Comparison of ENCODE assay signal across 10 mouse cellular contexts in the genomic region with DNA sequence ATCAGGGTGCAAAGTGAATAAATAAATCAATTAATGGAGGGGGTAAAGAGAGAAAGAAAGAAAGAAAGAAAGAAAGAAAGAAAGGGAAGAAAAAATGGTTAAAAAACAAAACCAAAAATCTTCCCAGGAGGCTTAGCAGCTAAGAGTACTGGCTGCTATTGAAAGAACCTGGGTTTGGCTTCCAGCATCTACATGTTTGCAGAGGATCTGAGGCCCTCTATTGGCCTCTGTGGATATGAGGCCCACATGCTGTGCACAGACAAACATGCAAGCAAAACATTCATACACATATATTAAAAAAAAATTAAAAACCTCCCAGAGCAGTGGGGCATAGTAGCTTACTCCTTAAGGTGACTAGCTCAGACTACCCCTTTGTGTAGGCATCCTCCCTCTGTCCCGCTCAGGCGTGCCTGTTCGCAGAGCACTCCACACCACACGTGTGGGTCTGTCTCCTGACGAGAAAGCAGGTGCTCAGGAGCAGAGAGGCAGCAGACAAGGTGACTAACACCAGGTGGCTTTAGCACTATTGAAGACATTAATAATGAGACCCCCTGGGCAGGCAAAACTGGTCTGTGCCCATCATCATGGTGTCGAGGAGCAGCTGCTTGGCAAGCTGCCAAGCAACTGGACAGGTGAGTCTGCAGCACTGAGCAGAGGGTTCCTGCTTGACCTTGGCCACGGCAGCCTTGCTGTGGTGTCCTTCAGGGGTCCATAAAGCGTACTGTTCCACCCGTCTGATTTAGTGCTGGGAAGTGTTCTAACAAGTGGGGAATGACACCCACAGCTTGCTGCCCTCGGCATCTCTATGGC. TPM values are rescaled to one million over a fixed set of nuclear protein-coding genes. Genes with fewer than 3 reads are reported as not detected.
DNase-seq lines count a peak whose midpoint lies in the region; ATAC-seq lines count a peak whose summit lies in the region.
"Had no signal": no experiment of that assay in that cellular context is flagged by ENCODE, and none has a peak within 500 bp of the region (broad histone marks: within the 10 kb centered on the region; RNA-seq: fewer than 3 reads in every experiment).

No protein-coding gene starts in this region.

- 0 out of 2 replicates have a peak overlapping the region, but pooled peaks have one; percentile 12 for H3K9ac ChIP-seq in limb, embryonic 12.5 days (replicated peaks)
- H3K9ac ChIP-seq in hindbrain, embryonic 14.5 days, result no peak overlapping the region
- H3K9ac ChIP-seq in neural tube, embryonic 15.5 days (replicated peaks), result no peak overlapping the region

- H3K36me3 ChIP-seq in limb, embryonic 12.5 days, result no peaks in the 10 kb centered on the region
- no peaks in the 10 kb centered on the region for H3K36me3 ChIP-seq in limb, embryonic 10.5 days
- H3K36me3 ChIP-seq in hindbrain, embryonic 14.5 days (replicated peaks; ENCODE audit: control insufficient read depth, insufficient read depth), result no peaks in the 10 kb centered on the region
- no peaks in the 10 kb centered on the region for H3K36me3 ChIP-seq in neural tube, embryonic 15.5 days

- H3K4me2 ChIP-seq in limb, embryonic 12.5 days, result no peak overlapping the region
- H3K4me2 ChIP-seq in hindbrain, embryonic 14.5 days (replicated peaks), result no peak overlapping the region
- H3K4me2 ChIP-seq in neural tube, embryonic 15.5 days, result no peak overlapping the region

- no peaks in the 10 kb centered on the region for H3K9me3 ChIP-seq in limb, embryonic 12.5 days
- no peaks in the 10 kb centered on the region for H3K9me3 ChIP-seq in limb, embryonic 10.5 days (replicated peaks)
- H3K9me3 ChIP-seq in hindbrain, embryonic 14.5 days (ENCODE audit: control insufficient read depth, low read length), result no peaks in the 10 kb centered on the region
- H3K9me3 ChIP-seq in neural tube, embryonic 15.5 days (replicated peaks), result no peaks in the 10 kb centered on the region
- H3K9me3 ChIP-seq: megakaryocyte, embryonic 14.5 days had no signal

- peaks cover 55% of the 10 kb centered on the region for H3K4me1 ChIP-seq in limb, embryonic 12.5 days (replicated peaks)
- peaks cover 17% of the 10 kb centered on the region for H3K4me1 ChIP-seq in limb, embryonic 10.5 days
- peaks cover 44% of the 10 kb centered on the region for H3K4me1 ChIP-seq in hindbrain, embryonic 14.5 days (replicated peaks; ENCODE audit: control insufficient read depth, insufficient read depth, low read length)
- peaks cover 58% of the 10 kb centered on the region for H3K4me1 ChIP-seq in neural tube, embryonic 15.5 days

- no peak overlapping the region for H3K27ac ChIP-seq in limb, embryonic 12.5 days
- H3K27ac ChIP-seq in limb, embryonic 10.5 days, result no peak overlapping the region
- peak overlapping the region; percentile 81 for H3K27ac ChIP-seq in hindbrain, embryonic 14.5 days
- H3K27ac ChIP-seq in neural tube, embryonic 15.5 days (replicated peaks), result peak overlapping the region; percentile 73

- 54% methylated on average over 10 of the region's 10 CpGs for WGBS in limb, embryonic 12.5 days
- WGBS in limb, embryonic 10.5 days, result 80% methylated on average over 10 of the region's 10 CpGs
- 61% methylated on average over 10 of the region's 10 CpGs for WGBS in hindbrain, embryonic 14.5 days
- 30% methylated on average over 10 of the region's 10 CpGs for WGBS in neural tube, embryonic 15.5 days

- no peak overlapping the region for H3K4me3 ChIP-seq in limb, embryonic 12.5 days (replicated peaks)
- no peak overlapping the region for H3K4me3 ChIP-seq in limb, embryonic 10.5 days
- H3K4me3 ChIP-seq in hindbrain, embryonic 14.5 days (replicated peaks; ENCODE audit: low read length), result no peak overlapping the region
- no peak overlapping the region for H3K4me3 ChIP-seq in neural tube, embryonic 15.5 days (replicated peaks)

- H3K27me3 ChIP-seq in limb, embryonic 12.5 days, result no peaks in the 10 kb centered on the region
- no peaks in the 10 kb centered on the region for H3K27me3 ChIP-seq in limb, embryonic 10.5 days (ENCODE audit: low read depth, poor library complexity, severe bottlenecking)
- H3K27me3 ChIP-seq in hindbrain, embryonic 14.5 days (ENCODE audit: control insufficient read depth, insufficient read depth, low read length), result no peaks in the 10 kb centered on the region
- H3K27me3 ChIP-seq in neural tube, embryonic 15.5 days (replicated peaks), result no peaks in the 10 kb centered on the region
- H3K27me3 ChIP-seq: megakaryocyte, embryonic 14.5 days had no signal

- ATAC-seq in limb, embryonic 12.5 days (ENCODE audit: insufficient number of reproducible peaks, insufficient read depth, low FRiP score, low TSS enrichment, low read depth), result no peak
- ATAC-seq in hindbrain, embryonic 14.5 days (ENCODE audit: low FRiP score), result peak; percentile 60; the same call in 1 of the 2 replicates
- no peak for ATAC-seq in neural tube, embryonic 15.5 days (ENCODE audit: low FRiP score)

- no peak for DNase-seq in limb, embryonic 10.5 days (ENCODE audit: low spot score)
- DNase-seq in hindbrain, embryonic 14.5 days (ENCODE audit: low spot score), result no peak
- peak; percentile 52 for DNase-seq in kidney, adult 9 months
- DNase-seq in thymus, postnatal 4 days, result no peak
- no peak for DNase-seq in yolk sac, embryonic 10.5 days (ENCODE audit: low spot score)
- DNase-seq: thymus, postnatal 36 days had no signal

RNA-seq across cellular contexts. Expression of a gene that starts 33.2 kb away (rescaled TPM):
- 21.6 and 24.3 TPM in 2 replicates for polyA plus RNA-seq in limb, embryonic 12.5 days (2016; fragmentation: Nextera tagmentation; extraction: Ambion mirVana)
- polyA plus RNA-seq in limb, embryonic 10.5 days (2016; fragmentation: Nextera tagmentation; extraction: Ambion mirVana), result 12.6 and 18.9 TPM in 2 replicates
- polyA plus RNA-seq in hindbrain, embryonic 14.5 days (2014; fragmentation: Nextera tagmentation; extraction: Ambion mirVana), result 47.3 and 49.0 TPM in 2 replicates
- polyA plus RNA-seq in neural tube, embryonic 15.5 days (2015; fragmentation: Nextera tagmentation; extraction: Ambion mirVana), result 66.3 and 68.9 TPM in 2 replicates

RNA-seq across cellular contexts. Expression of a gene that starts 33.7 kb away (rescaled TPM):
- 2.1 and 2.9 TPM in 2 replicates for polyA plus RNA-seq in limb, embryonic 12.5 days (2016; fragmentation: Nextera tagmentation; extraction: Ambion mirVana)
- 1.0 and 1.1 TPM in 2 replicates for polyA plus RNA-seq in limb, embryonic 10.5 days (2016; fragmentation: Nextera tagmentation; extraction: Ambion mirVana)
- 6.1 and 6.9 TPM in 2 replicates for polyA plus RNA-seq in hindbrain, embryonic 14.5 days (2014; fragmentation: Nextera tagmentation; extraction: Ambion mirVana)
- 5.3 and 6.2 TPM in 2 replicates for polyA plus RNA-seq in neural tube, embryonic 15.5 days (2015; fragmentation: Nextera tagmentation; extraction: Ambion mirVana)
- polyA plus RNA-seq: erythroblast, embryonic 14.5 days had no signal

Comparison
In these comparisons a context has a peak if more than half of its experiments do, and no peak if none do; other contexts are left out.
1. H3K27ac ChIP-seq: peak in hindbrain, embryonic 14.5 days (single experiment) and neural tube, embryonic 15.5 days (single experiment); none in limb, embryonic 12.5 days (single experiment) and limb, embryonic 10.5 days (single experiment).